Mouse (Mus musculus) layer of hippocampus, postnatal 10 days (tissue): Measurements from ENCODE around the gene Cfd. TPM values are rescaled to one million over a fixed set of nuclear protein-coding genes. Genes with fewer than 3 reads are reported as not detected.

ENCODE experiments used
- DNase-seq, 2 experiments: peaks; one replicate each; pipeline ENCODE4 v3.0.0; 2021; ENCODE audit warnings: low spot score in 2 of 2
- total RNA-seq, 2 experiments: library from RNA; stranded (reverse); gene quantifications; 2 replicates each; pipeline ENCODE4 v1.2.3; 2021

The Cfd gene
- total RNA-seq, 2 experiments from 2014 or later: not detected

DNA sequence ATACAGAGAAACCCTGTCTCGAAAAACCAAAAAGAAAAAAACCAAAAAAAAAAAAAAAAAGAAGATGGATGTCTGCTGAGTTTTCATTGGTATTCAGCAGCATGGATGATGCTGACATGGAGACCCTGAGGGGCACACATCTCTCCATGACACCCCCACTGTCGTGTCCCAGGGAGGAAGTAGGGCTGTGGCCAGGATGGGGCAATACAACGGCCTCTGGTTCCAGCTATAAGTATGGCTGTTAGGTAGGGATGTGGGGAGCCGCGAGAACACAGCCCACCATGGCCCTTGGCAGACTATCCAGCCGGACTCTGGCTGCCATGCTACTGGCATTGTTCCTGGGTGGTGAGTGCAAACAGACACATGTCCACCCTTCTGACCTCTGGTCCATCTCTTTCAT lies 4.6 kb upstream of the Cfd start, which contains the start of gene Elane:
Elane (plus strand) TSS at position 194 of the 400 bp plus-strand sequence.
- DNase-seq: no peak

DNA sequence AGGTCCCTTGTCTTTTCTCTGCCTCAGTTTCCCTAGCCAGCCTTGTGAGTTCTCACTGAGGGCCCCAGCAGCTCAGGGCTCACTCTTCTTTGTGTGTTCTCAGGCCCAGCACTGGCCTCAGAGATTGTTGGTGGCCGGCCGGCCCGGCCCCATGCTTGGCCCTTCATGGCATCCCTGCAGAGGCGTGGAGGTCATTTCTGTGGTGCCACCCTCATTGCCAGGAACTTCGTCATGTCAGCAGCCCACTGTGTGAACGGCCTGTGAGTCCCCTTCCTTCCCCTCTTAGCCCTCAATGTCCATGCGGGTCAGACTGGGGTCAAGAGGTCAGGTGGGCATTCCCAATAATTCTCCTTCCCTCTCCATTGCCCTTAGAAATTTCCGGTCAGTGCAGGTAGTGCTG lies 4.0 kb upstream of the Cfd start:
- no peak for DNase-seq

DNA sequence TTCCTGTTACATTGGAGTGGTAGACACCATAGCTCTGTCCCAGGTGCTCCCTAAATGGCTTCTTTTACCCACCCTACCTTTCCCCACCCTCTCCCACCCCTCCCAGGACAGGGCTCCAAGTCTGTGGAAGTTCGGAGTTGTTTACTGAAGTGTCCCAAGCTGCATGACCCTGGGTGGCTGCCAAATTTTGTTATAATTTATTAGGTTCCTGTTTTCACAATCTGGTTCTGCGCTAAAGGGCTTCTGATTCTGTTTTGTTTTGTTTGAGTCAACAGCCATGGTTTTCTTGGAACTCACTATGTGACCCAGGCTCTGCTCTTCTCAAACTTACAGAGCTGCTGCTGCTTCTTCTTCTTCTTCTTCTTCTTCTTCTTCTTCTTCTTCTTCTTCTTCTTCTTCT lies 1.3 kb upstream of the Cfd start:
- DNase-seq: no peak

DNA sequence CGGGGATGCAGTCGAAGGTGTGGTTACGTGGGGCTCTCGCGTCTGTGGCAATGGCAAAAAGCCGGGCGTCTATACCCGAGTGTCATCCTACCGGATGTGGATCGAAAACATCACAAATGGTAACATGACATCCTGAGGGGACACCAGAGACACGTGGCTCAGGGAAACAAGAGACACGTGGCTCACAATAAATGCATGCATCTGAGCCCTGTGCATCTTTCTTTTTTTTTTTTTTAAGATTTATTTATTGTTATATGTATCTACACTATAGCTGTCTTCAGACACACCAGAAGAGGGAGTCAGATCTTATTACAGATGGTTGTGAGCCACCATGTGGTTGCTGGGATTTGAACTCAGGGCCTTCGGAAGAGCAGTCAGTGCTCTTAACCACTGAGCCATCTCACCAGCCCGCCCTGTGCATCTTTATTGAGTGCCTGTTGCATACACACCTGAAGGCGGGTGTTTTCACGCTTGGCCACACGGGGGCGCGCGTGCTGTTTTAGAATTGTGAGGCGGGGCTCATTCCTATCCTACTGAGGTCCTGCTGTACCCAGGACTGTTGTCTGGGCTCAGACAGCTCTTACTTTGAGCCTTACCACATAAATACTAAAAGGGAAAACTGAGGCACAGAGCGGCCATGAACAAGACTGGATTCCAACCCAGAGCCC lies 1.9 kb downstream of the Cfd start:
- peak; percentile 78 to 82 for DNase-seq

DNA sequence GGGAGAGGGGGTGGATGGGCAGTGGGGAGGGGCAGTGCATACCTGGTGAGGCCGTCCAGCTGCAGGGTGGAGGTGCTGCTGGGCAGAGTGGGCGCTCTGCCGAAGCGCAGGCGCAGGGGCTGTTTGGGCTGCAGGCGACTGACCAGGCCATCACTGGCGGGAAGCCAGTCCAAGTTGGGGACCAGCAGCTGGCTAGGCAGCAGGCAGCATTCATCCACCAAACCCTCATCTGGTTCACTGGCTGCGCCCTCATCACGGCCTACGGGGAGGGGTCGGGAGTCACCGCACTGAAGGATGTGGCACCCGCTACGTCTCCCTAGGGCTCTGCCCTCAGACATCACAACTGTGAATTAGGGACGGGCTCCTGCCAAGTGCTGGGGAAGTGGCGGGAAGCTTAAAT lies 5.7 kb downstream of the Cfd start:
- no peak for DNase-seq

DNA sequence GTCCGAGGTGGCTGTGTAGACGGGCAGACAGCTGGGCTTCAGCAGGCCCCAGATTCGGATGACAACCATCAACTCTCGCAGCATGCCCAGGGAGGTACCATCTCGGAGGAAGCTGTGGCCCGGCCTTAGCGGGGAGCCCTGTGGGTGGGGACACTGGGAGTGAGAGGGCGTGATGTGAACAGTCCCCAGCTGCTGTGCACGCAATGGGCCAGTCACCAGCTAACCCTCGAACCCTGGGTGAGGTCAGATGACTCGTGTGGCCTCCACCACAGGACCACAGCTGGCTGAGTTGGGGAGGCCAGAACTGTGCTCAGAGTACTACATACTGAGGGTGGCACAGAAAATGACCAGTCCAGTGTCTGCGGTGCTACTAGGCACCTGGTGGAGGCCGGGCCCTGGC lies 6.2 kb downstream of the Cfd start:
- DNase-seq: no peak

DNA sequence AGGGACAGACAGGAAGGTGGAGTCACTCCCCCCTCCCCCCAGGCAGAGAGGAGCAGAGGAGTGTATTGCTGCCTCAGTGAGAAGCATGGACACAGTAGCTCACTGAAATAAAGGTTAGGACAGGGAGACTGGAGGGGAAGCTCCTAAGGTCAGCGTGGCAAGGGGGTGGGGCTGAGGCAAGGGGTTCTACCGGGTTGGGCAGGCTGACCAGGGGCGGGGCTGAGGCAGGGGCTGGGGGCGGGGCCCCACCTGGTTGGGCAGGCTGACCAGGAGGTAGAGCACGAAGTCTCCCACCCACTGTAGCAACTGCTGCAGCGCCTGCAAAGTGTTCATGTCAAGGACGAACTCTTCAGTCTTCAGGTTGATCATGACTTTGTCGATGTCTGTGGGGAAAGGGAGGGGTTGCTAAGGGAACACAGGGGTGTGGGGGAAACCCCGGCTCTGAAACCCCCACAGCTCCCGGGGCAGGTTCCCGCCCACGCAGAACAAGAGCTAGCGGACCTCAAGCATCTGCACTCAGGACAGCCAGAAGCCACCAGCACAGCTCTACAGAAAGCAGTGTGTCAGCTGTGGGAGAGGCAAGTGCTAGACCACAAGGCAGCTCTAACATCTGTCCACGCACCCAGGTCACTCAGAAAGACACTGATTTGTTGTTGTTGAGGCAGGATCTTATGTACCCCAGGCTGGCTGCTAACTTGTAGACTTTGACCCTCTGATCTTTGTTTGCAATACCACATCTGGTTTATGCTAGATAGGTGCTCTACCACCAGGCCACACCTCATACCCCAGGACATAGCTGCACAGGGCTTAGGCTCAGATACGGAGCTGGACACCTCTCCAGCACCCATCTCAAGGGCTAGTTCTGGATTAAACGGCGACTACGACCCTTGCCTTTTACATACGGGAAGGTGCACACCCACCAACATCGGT lies 6.9 kb downstream of the Cfd start:
- DNase-seq: no peak

DNA sequence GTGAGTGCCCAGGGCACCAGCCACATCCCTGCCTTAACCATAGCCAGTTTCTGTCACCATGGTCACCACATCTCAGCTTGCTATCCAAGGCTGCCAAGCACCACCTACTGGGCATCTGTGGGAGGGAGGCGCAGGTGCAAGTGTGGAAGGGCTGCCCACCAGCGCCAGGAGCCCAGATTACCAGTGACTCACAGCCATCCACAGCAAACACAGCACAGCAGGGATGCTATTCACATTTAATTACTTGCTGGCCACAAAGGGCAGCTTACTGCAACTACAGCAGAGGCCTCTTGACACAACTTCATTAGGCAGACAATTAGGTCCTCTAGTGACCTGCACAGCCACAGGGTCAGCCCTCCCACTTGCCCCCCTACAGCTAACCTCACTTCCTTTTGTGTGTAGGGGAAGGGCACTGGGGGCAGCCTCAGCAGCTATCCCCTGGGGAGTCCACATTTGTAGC lies 10.3 kb downstream of the Cfd start:
- peak; percentile 57 to 67 for DNase-seq

DNA sequence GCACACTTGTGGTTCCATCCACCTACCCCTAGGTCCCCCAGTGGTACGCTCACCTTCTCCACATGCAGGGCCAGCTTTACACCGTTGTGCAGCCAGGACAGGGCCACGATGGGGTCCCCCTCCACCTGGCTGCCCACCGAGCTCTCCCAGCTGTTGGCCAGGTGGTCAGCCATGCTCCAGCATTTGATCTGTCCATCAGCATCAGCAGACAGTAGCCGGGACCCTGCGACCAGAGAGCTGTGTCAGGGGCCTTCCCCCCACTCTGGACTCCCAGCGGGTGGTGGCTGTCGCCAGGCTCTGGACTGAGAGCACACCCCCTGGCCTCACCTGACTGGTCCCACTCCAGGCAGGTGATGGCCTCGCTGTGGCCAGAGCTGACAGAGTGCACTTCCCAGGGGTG lies 16.1 kb downstream of the Cfd start:
- DNase-seq: no peak

DNA sequence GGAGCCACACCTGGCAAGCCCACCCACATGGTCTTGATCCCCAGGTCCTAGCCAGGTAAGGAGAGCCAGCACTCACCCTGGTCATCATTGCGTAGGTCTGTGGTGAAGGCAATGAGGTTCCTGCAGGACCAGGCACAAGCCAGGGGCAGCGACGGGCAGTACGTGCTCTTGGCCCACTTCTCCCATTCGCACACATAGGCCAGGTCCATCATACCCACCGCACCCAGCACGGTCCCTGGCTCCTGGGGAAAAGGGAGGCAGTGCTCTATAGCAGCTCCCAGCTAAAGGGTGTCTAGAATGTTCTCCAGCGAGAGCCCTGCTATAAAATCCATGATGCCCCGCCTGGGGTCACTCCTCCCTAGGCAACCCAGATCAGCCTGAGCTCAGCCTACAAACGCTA lies 16.8 kb downstream of the Cfd start:
- DNase-seq: no peak

DNA sequence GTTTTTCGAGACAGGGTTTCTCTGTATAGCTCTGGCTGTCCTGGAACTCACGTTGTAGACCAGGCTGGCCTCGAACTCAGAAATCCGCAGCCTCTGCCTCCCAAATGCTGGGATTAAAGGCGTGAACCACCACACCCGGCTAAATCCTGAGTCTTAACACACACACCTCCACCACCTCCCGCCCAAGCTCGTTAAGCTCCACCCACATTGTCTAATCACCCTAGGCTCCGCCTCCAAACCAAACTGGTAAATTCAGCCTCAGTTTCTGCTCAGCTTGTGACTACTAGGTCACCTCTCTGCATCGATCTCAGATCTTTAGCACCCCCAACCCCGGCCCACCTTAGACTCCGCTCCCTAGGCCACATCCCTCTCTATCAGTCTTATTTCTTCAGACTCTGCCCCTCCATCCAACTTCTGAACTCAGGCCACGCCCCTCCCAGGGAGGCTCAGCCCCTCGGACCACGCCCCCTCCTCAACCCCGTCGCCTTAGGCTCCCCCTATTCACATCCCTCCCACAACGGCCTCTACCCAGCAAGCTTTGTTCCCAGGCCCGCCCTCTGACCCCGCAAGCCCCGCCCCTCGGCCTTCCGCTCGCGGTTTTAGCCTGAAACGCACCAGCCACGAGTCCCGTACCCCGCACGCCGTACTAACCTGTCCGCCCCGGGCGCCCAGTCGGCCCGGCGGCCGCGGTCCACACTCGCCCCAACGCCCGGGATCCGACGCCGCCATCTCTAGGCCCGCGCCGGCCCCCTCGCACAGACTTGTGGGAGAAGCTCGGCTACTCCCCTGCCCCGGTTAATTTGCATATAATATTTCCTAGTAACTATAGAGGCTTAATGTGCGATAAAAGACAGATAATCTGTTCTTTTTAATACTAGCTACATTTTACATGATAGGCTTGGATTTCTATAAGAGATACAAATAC lies 17.8 kb downstream of the Cfd start, which contains the start of gene Med16:
Med16 (minus strand) TSS at position 757 of the 925 bp plus-strand sequence.
- DNase-seq: peak; percentile 94 to 97

DNA sequence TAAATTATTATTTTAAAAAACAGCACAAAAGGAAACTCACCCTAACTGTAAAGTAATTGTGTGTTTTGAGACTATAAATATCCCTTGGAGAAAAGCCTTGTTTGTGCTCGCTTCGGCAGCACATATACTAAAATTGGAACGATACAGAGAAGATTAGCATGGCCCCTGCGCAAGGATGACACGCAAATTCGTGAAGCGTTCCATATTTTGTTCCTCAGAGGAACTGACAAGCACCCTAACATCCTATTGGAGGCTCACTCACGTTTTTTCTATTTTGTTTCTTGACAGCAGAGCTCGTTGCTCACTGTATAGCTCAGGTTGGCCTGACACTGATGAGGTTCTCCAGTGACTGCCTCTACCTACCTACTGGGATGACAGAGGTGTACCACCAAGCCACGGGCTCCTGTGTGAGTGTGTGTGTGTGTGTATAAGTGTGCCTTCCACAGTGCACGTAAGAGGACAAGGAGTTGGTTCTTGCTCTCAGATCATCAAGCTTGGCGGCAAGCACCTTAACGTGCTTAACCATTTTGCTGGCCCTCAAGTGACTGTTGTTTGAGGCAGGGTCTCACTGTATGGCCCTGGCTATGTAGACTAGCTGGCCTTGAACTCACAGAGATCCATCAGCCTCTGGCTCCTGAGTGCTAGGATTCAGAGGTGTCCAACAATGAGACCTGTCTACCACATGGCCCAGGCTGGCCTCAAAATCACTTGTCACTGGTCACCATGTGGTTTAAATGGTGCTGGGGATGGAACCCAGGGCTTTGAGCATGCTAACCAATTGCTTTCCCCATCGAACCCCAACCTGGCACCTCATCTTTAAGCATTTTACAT lies 18.7 kb downstream of the Cfd start:
- no peak for DNase-seq

DNA sequence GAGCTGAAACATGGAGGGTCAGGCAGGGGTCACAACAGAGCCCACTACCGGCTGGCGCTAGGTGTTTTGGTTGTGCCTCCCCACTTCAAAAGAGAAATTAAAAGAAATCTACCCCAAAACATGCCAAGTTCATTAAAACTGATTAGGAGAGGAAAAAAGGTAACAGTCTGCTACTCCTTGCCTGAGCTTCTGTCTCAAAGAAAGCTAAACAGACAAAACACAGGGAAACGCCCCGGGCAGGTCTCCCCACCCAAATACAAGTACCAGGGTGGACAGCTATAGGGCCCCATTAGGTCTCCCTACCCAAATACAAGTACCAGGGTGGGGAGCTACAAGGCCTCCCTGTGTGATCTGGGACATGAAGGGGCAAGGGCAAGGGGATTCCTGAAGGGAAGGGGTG lies 19.9 kb downstream of the Cfd start, which contains the start of gene Gm26602:
Gm26602 (plus strand) TSS at position 301 of the 400 bp plus-strand sequence.
- DNase-seq: no peak

DNA sequence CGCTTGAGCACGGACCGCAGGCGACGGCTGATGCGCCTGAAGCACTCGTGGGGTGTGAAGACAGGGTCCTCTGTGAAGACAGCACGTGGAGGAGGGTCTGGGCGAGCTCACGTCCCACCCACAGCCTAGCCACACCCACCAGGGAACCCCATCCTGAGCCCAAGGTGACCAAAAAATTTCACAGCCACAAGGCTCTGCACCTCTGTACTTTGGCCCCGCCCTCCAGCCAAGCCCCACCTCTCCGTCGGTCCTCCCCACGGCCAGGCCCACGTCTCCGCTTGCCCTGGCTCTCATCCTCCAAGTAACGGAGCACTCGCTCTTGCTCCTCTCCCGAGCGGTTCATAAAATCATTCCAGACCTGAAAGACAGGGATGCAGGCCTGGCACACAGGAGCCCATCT lies 21.8 kb downstream of the Cfd start:
- no peak for DNase-seq

DNA sequence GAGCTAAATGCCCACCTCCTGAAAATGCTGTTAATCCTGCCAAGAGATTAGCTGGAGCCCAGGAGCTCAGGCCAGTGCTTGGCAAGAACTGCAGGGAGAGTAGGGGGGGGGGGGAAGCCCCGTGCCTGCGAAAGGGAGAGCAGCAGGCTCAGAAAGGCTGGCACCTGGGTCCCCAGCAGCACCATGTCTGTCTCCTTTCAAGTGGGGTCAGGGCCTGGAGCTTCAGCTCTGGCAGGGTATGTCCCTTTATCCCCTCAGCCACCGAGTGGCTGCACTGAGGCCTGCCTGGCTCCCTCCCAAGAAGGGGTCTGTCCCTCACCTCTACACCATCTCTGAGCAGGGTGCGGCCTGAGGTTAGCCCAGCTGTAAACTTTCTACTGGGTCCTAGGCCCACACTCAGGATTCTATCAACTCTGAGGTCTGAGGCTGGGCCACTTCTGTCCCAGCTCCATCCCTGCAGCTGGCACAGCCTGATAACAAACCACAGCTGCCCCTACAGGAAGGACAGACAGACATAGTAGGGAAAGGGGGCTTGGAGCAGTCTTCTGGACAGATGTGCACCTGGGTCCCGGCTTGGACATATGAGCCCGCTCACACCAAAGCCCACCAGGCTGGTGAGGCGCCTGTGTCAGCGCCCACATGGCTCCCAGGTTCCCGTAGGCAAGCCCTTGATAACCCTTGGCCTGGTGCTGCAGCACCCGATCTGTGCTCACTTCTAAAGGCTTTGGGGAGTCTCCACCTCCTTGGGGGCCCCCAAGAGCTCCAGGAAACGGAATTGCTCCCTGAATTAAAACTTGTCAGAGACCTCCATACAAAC lies 23.7 kb downstream of the Cfd start:
- DNase-seq: no peak

DNA sequence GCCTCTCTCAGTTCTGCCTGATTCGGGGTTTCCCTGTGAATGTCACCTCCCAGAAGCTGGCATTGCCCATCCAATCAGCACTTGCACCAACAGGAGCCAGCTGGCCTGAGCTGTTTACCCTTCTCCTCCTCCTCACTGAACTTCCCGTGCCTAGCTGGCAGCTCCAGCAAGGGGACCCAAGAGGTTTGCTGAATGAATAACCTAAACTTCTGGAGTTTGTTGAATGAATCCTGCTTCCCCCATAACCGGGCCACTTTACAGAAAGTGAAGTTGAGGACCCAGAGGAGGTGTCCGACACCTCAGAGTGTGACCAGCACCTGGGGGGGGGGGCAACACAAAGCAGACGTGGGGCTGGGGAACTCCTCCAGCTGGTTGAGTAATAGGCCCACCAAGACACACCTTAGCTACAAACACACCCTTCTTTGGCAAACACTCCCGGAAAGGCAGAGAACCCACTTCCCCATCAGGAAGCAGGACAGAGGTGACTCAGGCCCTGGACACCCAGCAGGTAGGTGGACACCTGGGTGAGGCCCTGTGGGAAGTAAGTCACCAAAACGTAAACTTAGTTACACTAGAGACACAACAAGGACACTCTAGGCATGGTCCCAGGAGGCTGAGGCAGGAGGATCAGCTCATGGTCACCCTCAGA lies 24.4 kb downstream of the Cfd start:
- DNase-seq: no peak

DNA sequence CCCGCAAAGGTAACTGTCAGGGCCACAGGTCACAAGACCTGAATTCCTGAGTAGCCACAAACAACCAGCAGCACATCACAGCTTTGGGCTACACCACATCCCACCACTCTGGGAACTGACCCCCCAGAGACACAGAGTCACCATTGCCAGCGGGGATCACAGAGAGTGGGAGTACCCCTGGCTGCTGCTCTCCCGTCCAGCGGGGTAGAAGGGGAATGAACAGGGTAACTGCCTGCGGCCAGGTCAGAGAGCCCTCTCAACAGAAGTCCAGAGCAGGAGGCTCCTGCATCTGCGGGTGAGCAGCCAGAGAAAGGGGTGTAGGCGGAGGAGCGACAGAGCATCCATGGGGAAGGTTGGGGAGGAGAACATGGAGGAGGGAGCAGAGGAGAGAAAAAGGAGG lies 25.4 kb downstream of the Cfd start:
- DNase-seq: no peak

DNA sequence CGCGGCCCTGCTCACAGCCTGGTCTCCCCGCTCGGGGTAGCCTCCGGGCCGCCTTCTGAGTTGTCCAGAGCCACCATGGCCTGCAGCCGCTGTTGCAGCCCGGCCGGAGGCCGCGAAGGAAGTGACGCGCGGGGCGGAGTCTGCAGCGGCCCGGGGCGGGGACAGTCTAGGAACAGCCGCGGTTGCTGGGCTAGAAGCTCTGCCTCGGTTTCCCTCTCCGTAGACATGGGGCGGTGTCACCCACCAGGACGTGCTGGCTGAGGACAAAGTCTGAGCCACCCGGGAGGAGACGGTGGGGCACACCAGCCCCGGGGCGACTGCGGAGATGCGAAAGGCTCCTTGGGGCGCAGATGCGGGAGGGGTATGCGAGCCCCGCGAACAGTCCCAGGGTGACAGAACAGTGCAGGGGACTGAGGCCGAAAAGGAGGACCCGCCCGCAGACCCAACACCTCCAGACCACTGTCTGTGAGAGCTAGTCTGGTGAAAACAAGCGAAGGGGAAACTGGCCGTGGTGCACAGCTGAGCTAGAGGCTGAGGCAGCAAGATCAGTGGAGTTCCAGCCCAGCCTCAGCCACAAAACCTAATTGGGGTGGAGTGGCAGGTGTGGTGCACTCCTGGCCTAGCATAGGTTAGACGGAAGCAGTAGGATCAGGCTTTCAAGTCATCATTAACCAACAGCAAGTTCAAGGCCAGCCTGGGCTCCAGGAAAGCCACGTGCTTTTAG lies 26.3 kb downstream of the Cfd start, which contains the start of gene Kiss1r:
Kiss1r (plus strand) TSS at position 164 of the 724 bp plus-strand sequence.
- DNase-seq: peak; percentile 85 to 88
